Mouse (Mus musculus) effector memory CD4-positive, alpha-beta T cell, adult 7 months (primary cell): ENCODE measurements around the gene Serpinb3d. TPM values are rescaled to one million over a fixed set of nuclear protein-coding genes. Genes with fewer than 3 reads are reported as not detected.

ENCODE experiments used
- polyA plus RNA-seq: library from polyadenylated mRNA; unstranded; fragments of 100-300 nt; shearing (Covaris generic); gene quantifications from one replicate; pipeline ENCODE4 v1.2.1, GENCODE M21; 2017

Serpinb3d gene
- polyA plus RNA-seq, result not detected

GRCm38 (mm10) chr1:107083406-107083805 lies at the start of gene Serpinb3d:
Serpinb3d (minus strand) TSS chr1:107083506.

GRCm38 (mm10) chr1:107052203-107052602 lies 31.1 kb downstream of the Serpinb3d start, which contains the start of gene Serpinb3a:
Serpinb3a (minus strand) TSS chr1:107052303.

Other genes starting within 250 kb of the Serpinb3d start
- not detected for gene Serpinb5, start 222.3 kb downstream of the Serpinb3d start, polyA plus RNA-seq
- not detected for gene Serpinb12, start 149.1 kb downstream of the Serpinb3d start, polyA plus RNA-seq
- not detected for gene Serpinb13, start 102.5 kb downstream of the Serpinb3d start, polyA plus RNA-seq
- gene Serpinb3a, start 31.2 kb downstream of the Serpinb3d start, polyA plus RNA-seq, result 0.55 TPM
- not detected for gene Serpinb3b, start 194.9 kb upstream of the Serpinb3d start, polyA plus RNA-seq
- gene Serpinb3c, start 194.9 kb upstream of the Serpinb3d start, polyA plus RNA-seq, result not detected